Mouse (Mus musculus) erythroid progenitor cell, adult 5-6 weeks (primary cell): ENCODE measurements at regions not wholly inside any gene's neighbourhood (a gene's known extent, or its start where the extent isn't known, plus 50 kb on each side); places are given as distances from the start of the nearest gene placed in this dataset.

Source experiments
- ATAC-seq: replicated peaks from 2 replicates; pipeline ENCODE4 v1.8.0; 2016; ENCODE audit warnings: moderate number of reproducible peaks, mild to moderate bottlenecking, moderate TSS enrichment, inconsistent platforms; ENCODE audit not compliant: poor library complexity, low FRiP score, severe bottlenecking

DNA sequence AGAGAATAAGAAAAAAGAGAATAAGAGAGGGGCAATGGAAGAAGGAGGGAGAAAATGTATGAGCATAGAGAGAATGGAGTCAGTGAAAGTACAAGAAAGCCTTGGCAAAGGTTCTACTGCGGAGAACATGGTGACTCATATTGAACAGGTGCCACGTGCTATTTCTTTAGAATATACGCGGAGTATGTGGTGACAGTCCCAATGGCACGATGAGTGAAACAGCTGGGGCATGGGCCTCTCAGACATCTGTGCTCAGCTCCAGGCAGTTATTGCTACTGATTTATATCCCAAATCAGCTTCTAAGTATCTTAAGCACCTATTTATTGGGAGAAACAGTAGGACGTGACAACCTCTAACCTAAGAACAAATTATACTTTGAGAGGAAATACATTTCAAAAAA is 104.5 kb upstream of the Mef2c start:
- no peak for ATAC-seq

DNA sequence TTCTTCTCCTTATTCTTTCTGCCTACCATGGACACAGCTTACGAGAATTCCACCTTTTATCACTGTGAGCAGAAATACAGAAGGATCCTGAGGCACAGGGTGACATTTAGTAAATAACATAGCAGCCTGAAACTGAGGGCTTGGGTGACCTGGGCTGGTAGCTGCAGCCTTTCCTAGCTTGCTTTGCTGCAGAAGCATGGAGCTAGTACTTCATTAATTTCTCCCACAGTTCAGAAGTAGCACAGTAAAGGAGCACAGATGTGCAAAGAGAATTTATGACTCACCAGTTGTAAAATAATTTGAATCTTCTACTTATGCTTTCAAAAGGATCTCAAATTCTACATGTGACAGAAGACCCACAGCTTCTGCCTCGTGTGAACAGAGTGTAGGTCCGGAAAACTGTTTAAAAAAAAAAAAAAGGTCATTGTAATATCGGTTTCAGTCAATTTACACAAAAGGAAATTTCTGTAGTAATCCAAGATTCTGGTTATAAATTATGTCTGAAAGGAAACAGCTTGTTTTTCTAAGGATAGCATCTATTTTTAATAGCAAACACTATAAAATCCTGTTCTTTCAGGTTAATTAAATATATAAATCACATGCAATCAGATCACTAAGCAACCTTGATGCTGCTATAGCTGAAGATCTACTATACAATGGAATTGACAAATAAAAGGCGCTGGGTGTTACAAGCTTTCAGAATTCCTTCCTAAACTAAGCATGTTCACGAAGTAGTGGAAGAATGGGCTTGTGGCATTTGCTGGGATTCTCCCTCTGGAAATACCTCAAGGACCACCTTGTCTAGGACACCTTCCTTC is 64.0 kb upstream of the Mef2c start:
- ATAC-seq, result no peak

DNA sequence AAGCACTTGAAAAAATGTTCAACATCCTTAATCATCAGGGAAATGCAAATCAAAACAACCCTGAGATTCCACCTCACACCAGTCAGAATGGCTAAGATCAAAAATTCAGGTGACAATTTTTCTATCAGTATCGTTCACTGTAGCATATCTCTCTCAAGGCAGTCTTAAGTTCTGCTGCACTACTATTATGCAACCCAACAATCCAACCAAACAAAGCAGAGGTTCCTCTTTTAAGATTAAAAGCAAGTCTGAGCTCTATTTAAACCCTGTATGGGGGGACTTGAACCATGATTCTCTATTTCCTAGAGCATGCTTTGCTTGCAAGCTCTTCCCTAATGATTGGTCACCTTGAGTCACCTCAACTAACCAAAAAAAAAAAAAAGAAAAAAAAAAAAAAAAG is 59.6 kb upstream of the Mef2c start:
- ATAC-seq, result no peak

DNA sequence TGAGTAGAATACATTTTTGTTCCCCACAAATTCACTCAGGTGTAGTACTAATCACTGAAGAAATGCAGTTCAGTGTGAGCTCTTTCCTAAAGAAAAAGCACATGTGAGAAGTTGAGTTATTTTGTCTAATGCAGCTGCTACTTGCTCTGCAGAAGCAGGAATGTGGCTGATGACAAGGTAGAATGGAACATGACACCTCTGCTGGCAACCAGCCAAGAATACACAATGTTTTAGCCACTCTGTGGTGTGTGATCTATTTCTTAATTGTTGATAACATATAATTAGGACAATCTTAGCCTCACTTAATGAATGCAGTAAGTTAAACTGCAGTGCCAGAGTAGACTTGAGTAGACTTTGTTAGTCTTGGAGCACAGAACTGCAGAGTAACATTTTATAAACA is 53.0 kb upstream of the Mef2c start:
- no peak for ATAC-seq

DNA sequence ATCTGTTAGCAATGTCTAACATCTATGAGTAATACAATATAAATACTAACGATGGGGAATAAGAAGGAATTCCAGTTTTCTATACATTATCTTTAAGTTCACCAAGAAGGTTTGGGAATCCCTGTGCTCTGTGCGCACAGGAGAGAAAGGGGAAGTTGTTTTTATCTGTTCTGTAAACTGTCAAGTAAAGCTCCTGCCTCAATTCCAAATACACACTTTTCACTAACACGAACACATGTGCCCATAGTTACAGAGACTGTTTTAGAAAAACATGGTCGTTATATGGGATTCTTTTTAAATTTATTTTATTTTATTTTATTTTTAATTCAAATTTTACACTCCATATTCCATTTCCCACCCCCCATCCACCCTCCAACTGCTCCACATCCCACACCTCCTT is 50.8 kb upstream of the Mef2c start:
- ATAC-seq, result no peak
